Mouse (Mus musculus) lung, adult 2 months (tissue): Measurements from ENCODE around the gene Camk2d.

Source experiments
- CTCF ChIP-seq: fragments of 200-500 bp; IDR thresholded peaks from 2 replicates; pipeline ENCODE4 v1.5.1; 2011; ENCODE audit warnings: mild to moderate bottlenecking, low read length, control low read depth; ENCODE audit not compliant: insufficient read depth
- POLR2A ChIP-seq: fragments of 200-500 bp; IDR thresholded peaks from 2 replicates; pipeline ENCODE4 v1.6.1; 2011; ENCODE audit warnings: low read depth, mild to moderate bottlenecking, control low read depth, low read length, borderline replicate concordance; ENCODE audit errors: extremely low read depth

- TF ChIP-seq CTCF (no peak), POLR2A (no peak)
These were observed 208.9 kb downstream of the Camk2d start for GRCm38 (mm10) chr3:126804968-126805367.
